Mouse (Mus musculus): ENCODE measurements around the gene Tax1bp3. TPM values are rescaled to one million over a fixed set of nuclear protein-coding genes. Genes with fewer than 3 reads are reported as not detected.

Gene Tax1bp3
- polyA plus RNA-seq, 1 experiment from 2014 or later: 227 TPM

- H3K4me2 ChIP-seq (ENCODE audit: low read depth): no peak overlapping the region
- no peak overlapping the region for H3K4me3 ChIP-seq (ENCODE audit: low read depth, low read length)
- DNase-seq (ENCODE audit: low spot score) (no peak), ATAC-seq (ENCODE audit: insufficient read depth, low FRiP score, low TSS enrichment) (no peak)
- no peaks in the 10 kb centered on the region; the same call in 1 of the 2 replicates for H3K4me1 ChIP-seq (ENCODE audit: control insufficient read depth, insufficient read depth, low read length)
- WGBS: 88% methylated on average over 8 of the region's 8 CpGs
- no peak overlapping the region for H3K27ac ChIP-seq (ENCODE audit: low read depth, low read length)
- no peaks in the 10 kb centered on the region for H3K9me3 ChIP-seq (ENCODE audit: control insufficient read depth, low read length)
- no peak overlapping the region for H3K9ac ChIP-seq (ENCODE audit: low read length)
- H3K27me3 ChIP-seq (ENCODE audit: control insufficient read depth, insufficient read depth, low read length): no peaks in the 10 kb centered on the region
- no peaks in the 10 kb centered on the region for H3K36me3 ChIP-seq (ENCODE audit: control insufficient read depth, insufficient read depth, low read length)
These were observed 27.0 kb downstream of the Tax1bp3 start for GRCm38 (mm10) chr11:73203895-73204294.

GRCm38 (mm10) chr11:73205194-73205593, 28.3 kb downstream of the Tax1bp3 start:
- Histone ChIP-seq H3K9me3 (ENCODE audit: control insufficient read depth, low read length) (no peaks in the 10 kb centered on the region), H3K4me2 (ENCODE audit: low read depth) (no peak overlapping the region), H3K36me3 (ENCODE audit: control insufficient read depth, insufficient read depth, low read length) (no peaks in the 10 kb centered on the region), H3K4me3 (ENCODE audit: low read depth, low read length) (no peak overlapping the region), H3K27ac (ENCODE audit: low read depth, low read length) (no peak overlapping the region), H3K4me1 (ENCODE audit: control insufficient read depth, insufficient read depth, low read length) (no peaks in the 10 kb centered on the region), H3K27me3 (ENCODE audit: control insufficient read depth, insufficient read depth, low read length) (no peaks in the 10 kb centered on the region), H3K9ac (ENCODE audit: low read length) (no peak overlapping the region)
- WGBS: 61% methylated on average over 7 of the region's 7 CpGs
- DNase-seq (ENCODE audit: low spot score): no peak
- ATAC-seq (ENCODE audit: insufficient read depth, low FRiP score, low TSS enrichment): no peak

- Histone ChIP-seq H3K4me3 (ENCODE audit: low read depth, low read length) (no peak overlapping the region), H3K27me3 (ENCODE audit: control insufficient read depth, insufficient read depth, low read length) (no peaks in the 10 kb centered on the region), H3K9ac (ENCODE audit: low read length) (no peak overlapping the region), H3K27ac (ENCODE audit: low read depth, low read length) (no peak overlapping the region), H3K4me2 (ENCODE audit: low read depth) (no peak overlapping the region), H3K36me3 (ENCODE audit: control insufficient read depth, insufficient read depth, low read length) (no peaks in the 10 kb centered on the region), H3K9me3 (ENCODE audit: control insufficient read depth, low read length) (no peaks in the 10 kb centered on the region), H3K4me1 (ENCODE audit: control insufficient read depth, insufficient read depth, low read length) (no peaks in the 10 kb centered on the region)
- no peak for DNase-seq (ENCODE audit: low spot score)
- ATAC-seq (ENCODE audit: insufficient read depth, low FRiP score, low TSS enrichment): no peak
- WGBS: 87% methylated on average over 2 of the region's 2 CpGs
These were observed 30.7 kb downstream of the Tax1bp3 start for GRCm38 (mm10) chr11:73207621-73208020.

- Histone ChIP-seq H3K4me1 (ENCODE audit: control insufficient read depth, insufficient read depth, low read length) (no peaks in the 10 kb centered on the region), H3K9me3 (ENCODE audit: control insufficient read depth, low read length) (no peaks in the 10 kb centered on the region), H3K27ac (ENCODE audit: low read depth, low read length) (no peak overlapping the region), H3K4me2 (ENCODE audit: low read depth) (no peak overlapping the region), H3K27me3 (ENCODE audit: control insufficient read depth, insufficient read depth, low read length) (no peaks in the 10 kb centered on the region), H3K9ac (ENCODE audit: low read length) (no peak overlapping the region), H3K4me3 (ENCODE audit: low read depth, low read length) (no peak overlapping the region), H3K36me3 (ENCODE audit: control insufficient read depth, insufficient read depth, low read length) (no peaks in the 10 kb centered on the region)
- DNase-seq (ENCODE audit: low spot score): no peak
- WGBS: 81% methylated on average over 3 of the region's 3 CpGs
- no peak for ATAC-seq (ENCODE audit: insufficient read depth, low FRiP score, low TSS enrichment)
These were observed 37.1 kb downstream of the Tax1bp3 start for GRCm38 (mm10) chr11:73213956-73214355.

GRCm38 (mm10) chr11:73219671-73220070, 42.8 kb downstream of the Tax1bp3 start:
- H3K4me3 ChIP-seq (ENCODE audit: low read depth, low read length): no peak overlapping the region
- no peaks in the 10 kb centered on the region for H3K27me3 ChIP-seq (ENCODE audit: control insufficient read depth, insufficient read depth, low read length)
- no peaks in the 10 kb centered on the region for H3K9me3 ChIP-seq (ENCODE audit: control insufficient read depth, low read length)
- no peak overlapping the region for H3K4me2 ChIP-seq (ENCODE audit: low read depth)
- no peak overlapping the region for H3K27ac ChIP-seq (ENCODE audit: low read depth, low read length)
- DNase-seq (ENCODE audit: low spot score) (no peak), ATAC-seq (ENCODE audit: insufficient read depth, low FRiP score, low TSS enrichment) (no peak)
- 71% methylated on average over 2 of the region's 2 CpGs for WGBS
- H3K36me3 ChIP-seq (ENCODE audit: control insufficient read depth, insufficient read depth, low read length): no peaks in the 10 kb centered on the region
- no peaks in the 10 kb centered on the region for H3K4me1 ChIP-seq (ENCODE audit: control insufficient read depth, insufficient read depth, low read length)
- H3K9ac ChIP-seq (ENCODE audit: low read length): no peak overlapping the region

- H3K4me1 ChIP-seq (ENCODE audit: control insufficient read depth, insufficient read depth, low read length): no peaks in the 10 kb centered on the region
- no peaks in the 10 kb centered on the region for H3K36me3 ChIP-seq (ENCODE audit: control insufficient read depth, insufficient read depth, low read length)
- H3K4me2 ChIP-seq (ENCODE audit: low read depth): no peak overlapping the region
- 100% methylated on average over 1 of the region's 1 CpGs for WGBS
- no peaks in the 10 kb centered on the region for H3K27me3 ChIP-seq (ENCODE audit: control insufficient read depth, insufficient read depth, low read length)
- H3K27ac ChIP-seq (ENCODE audit: low read depth, low read length): no peak overlapping the region
- DNase-seq (ENCODE audit: low spot score): no peak
- H3K4me3 ChIP-seq (ENCODE audit: low read depth, low read length): no peak overlapping the region
- no peak overlapping the region for H3K9ac ChIP-seq (ENCODE audit: low read length)
- H3K9me3 ChIP-seq (ENCODE audit: control insufficient read depth, low read length): no peaks in the 10 kb centered on the region
- ATAC-seq (ENCODE audit: insufficient read depth, low FRiP score, low TSS enrichment): no peak
These were observed 43.8 kb downstream of the Tax1bp3 start for GRCm38 (mm10) chr11:73220651-73221050.

- no peaks in the 10 kb centered on the region for H3K4me1 ChIP-seq (ENCODE audit: control insufficient read depth, insufficient read depth, low read length)
- ATAC-seq (ENCODE audit: insufficient read depth, low FRiP score, low TSS enrichment) (no peak), DNase-seq (ENCODE audit: low spot score) (no peak)
- no peak overlapping the region for H3K4me2 ChIP-seq (ENCODE audit: low read depth)
- WGBS: 33% methylated on average over 5 of the region's 5 CpGs
- no peak overlapping the region for H3K9ac ChIP-seq (ENCODE audit: low read length)
- no peaks in the 10 kb centered on the region for H3K36me3 ChIP-seq (ENCODE audit: control insufficient read depth, insufficient read depth, low read length)
- no peak overlapping the region for H3K27ac ChIP-seq (ENCODE audit: low read depth, low read length)
- no peak overlapping the region for H3K4me3 ChIP-seq (ENCODE audit: low read depth, low read length)
- H3K27me3 ChIP-seq (ENCODE audit: control insufficient read depth, insufficient read depth, low read length): no peaks in the 10 kb centered on the region
- no peaks in the 10 kb centered on the region for H3K9me3 ChIP-seq (ENCODE audit: control insufficient read depth, low read length)
These were observed 46.0 kb downstream of the Tax1bp3 start for GRCm38 (mm10) chr11:73222846-73223245.

- 63% methylated on average over 2 of the region's 2 CpGs for WGBS
- H3K9ac ChIP-seq (ENCODE audit: low read length): no peak overlapping the region
- no peaks in the 10 kb centered on the region for H3K27me3 ChIP-seq (ENCODE audit: control insufficient read depth, insufficient read depth, low read length)
These were observed 47.1 kb downstream of the Tax1bp3 start for GRCm38 (mm10) chr11:73223966-73224365.

GRCm38 (mm10) chr11:73225856-73226255, 49.0 kb downstream of the Tax1bp3 start:
- 92% methylated on average over 6 of the region's 6 CpGs for WGBS
- ATAC-seq (ENCODE audit: insufficient read depth, low FRiP score, low TSS enrichment): no peak

More at GRCm38 (mm10) chr11:73223966-73224365, 47.1 kb downstream of the Tax1bp3 start:
- ATAC-seq (ENCODE audit: insufficient read depth, low FRiP score, low TSS enrichment): no peak
- H3K9me3 ChIP-seq (ENCODE audit: control insufficient read depth, low read length): no peaks in the 10 kb centered on the region
- no peaks in the 10 kb centered on the region for H3K36me3 ChIP-seq (ENCODE audit: control insufficient read depth, insufficient read depth, low read length)
- no peaks in the 10 kb centered on the region for H3K4me1 ChIP-seq (ENCODE audit: control insufficient read depth, insufficient read depth, low read length)
- no peak for DNase-seq (ENCODE audit: low spot score)
- H3K27ac ChIP-seq (ENCODE audit: low read depth, low read length): no peak overlapping the region
- H3K4me3 ChIP-seq (ENCODE audit: low read depth, low read length): no peak overlapping the region
- no peak overlapping the region for H3K4me2 ChIP-seq (ENCODE audit: low read depth)

More at GRCm38 (mm10) chr11:73225856-73226255, 49.0 kb downstream of the Tax1bp3 start:
- Histone ChIP-seq H3K36me3 (ENCODE audit: control insufficient read depth, insufficient read depth, low read length) (no peaks in the 10 kb centered on the region), H3K4me3 (ENCODE audit: low read depth, low read length) (no peak overlapping the region), H3K9ac (ENCODE audit: low read length) (no peak overlapping the region), H3K4me2 (ENCODE audit: low read depth) (no peak overlapping the region), H3K9me3 (ENCODE audit: control insufficient read depth, low read length) (no peaks in the 10 kb centered on the region), H3K27ac (ENCODE audit: low read depth, low read length) (no peak overlapping the region), H3K4me1 (ENCODE audit: control insufficient read depth, insufficient read depth, low read length) (no peaks in the 10 kb centered on the region), H3K27me3 (ENCODE audit: control insufficient read depth, insufficient read depth, low read length) (no peaks in the 10 kb centered on the region)
- no peak for DNase-seq (ENCODE audit: low spot score)
